Mouse (Mus musculus) splenic B cell, adult 2 months (primary cell): ENCODE measurements around the gene Golga5.

Experiments
- DNase-seq: peaks from one replicate; pipeline ENCODE4 v3.0.0-alpha.2; 2011; ENCODE audit warnings: low read depth, low spot score
- H3K27me3 ChIP-seq: 2 replicates; pipeline ENCODE4 v1.6.1; 2012; ENCODE audit warnings: mild to moderate bottlenecking, low read length, moderate library complexity, mixed read lengths; ENCODE audit not compliant: control insufficient read depth, poor library complexity, insufficient read depth, severe bottlenecking
- H3K36me3 ChIP-seq: 2 replicates; pipeline ENCODE4 v1.6.1; 2012; ENCODE audit warnings: mild to moderate bottlenecking, low read length, moderate library complexity, mixed read lengths; ENCODE audit not compliant: control insufficient read depth, poor library complexity, insufficient read depth, severe bottlenecking

The Golga5 gene

GRCm38 (mm10) chr12:102468894-102469764 is at the start of gene Golga5:
TSS of gene Golga5 (plus strand) at chr12:102469135.
- peak; percentile 98 for DNase-seq
- Histone ChIP-seq H3K36me3 (peaks cover 5% of the 10 kb centered on the region), H3K27me3 (no peaks in the 10 kb centered on the region)

- Histone ChIP-seq H3K36me3 (peaks cover 13% of the 10 kb centered on the region), H3K27me3 (no peaks in the 10 kb centered on the region)
- DNase-seq = no peak
Measured at GRCm38 (mm10) chr12:102419544-102419943, 49.4 kb upstream of the Golga5 start.

GRCm38 (mm10) chr12:102420168-102420890 is 48.6 kb upstream of the Golga5 start:
- H3K36me3 ChIP-seq = peaks cover 13% of the 10 kb centered on the region
- H3K27me3 ChIP-seq = no peaks in the 10 kb centered on the region
- DNase-seq = no peak

GRCm38 (mm10) chr12:102422065-102422464 is 46.9 kb upstream of the Golga5 start:
- DNase-seq = no peak
- H3K27me3 ChIP-seq = no peaks in the 10 kb centered on the region
- peaks cover 15% of the 10 kb centered on the region for H3K36me3 ChIP-seq

- DNase-seq = no peak
- H3K36me3 ChIP-seq = peaks cover 15% of the 10 kb centered on the region
- H3K27me3 ChIP-seq = no peaks in the 10 kb centered on the region
Measured at GRCm38 (mm10) chr12:102422623-102423320, 46.2 kb upstream of the Golga5 start.

- DNase-seq = no peak
- Histone ChIP-seq H3K36me3 (peaks cover 15% of the 10 kb centered on the region), H3K27me3 (no peaks in the 10 kb centered on the region)
Measured at GRCm38 (mm10) chr12:102423625-102424024, 45.3 kb upstream of the Golga5 start.

DNA sequence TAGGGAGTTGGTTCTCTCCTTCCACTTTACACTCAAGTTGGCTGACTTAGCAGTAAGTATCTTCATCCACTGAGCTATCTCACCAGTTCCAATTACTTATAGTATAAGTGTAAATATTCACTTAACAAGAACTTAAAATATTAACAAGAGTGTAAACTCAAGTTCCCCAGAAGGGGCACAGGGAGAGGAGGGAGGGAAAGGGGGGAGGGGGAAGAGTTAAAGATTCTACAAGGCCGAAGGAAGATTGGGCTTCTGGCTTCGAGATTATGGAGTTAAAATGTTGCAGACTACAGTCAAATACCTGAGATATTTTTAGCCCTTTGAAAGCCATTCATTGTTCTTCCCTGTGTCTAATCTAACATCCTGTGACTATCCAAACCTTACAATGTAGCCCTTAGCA is 44.5 kb upstream of the Golga5 start:
- Histone ChIP-seq H3K27me3 (no peaks in the 10 kb centered on the region), H3K36me3 (peaks cover 15% of the 10 kb centered on the region)
- no peak for DNase-seq

DNA sequence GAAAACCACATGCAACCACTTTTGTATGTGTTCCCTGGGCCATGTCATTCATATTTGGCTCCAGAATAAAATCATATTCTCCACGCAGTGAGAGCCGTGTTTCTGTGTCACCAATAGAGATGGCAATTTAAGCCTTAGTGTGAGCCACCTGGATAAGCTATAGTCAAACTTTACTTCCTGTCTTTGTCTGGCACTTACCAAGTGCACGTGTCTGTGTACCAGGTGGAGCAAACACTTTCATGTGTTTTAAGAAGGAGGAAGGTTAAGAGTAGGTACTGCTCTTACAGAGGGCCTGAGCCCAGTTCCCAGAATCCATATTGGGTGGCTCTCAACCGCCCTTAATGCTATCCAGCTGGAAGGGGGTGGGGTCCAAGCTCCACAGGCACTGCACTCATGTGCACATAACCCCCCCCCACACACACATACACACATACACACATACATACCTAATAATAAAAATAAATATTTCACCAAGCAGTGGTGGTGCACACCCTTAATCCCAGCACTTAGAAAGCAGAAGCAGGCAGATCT is 43.8 kb upstream of the Golga5 start:
- DNase-seq = peak; percentile 20
- peaks cover 15% of the 10 kb centered on the region for H3K36me3 ChIP-seq
- no peaks in the 10 kb centered on the region for H3K27me3 ChIP-seq

DNA sequence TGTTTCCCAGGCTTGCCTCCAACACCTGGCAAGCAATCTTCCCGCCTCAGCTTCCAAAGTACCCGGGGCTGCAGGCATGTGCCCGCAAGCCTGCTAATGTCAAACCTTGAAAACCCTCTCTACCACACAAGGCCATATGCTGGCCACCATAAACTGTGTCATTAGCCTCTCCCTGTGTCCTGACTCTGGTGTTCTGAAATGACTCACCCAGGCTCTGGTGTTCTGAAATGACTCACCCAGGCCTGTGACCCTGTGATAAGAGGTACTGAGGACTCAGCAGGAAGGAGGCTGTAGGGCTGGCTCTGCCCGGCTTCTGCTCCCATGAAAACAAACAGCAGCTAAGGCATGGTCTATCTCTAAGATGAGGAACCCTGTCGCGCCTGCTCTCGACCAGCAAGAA is 42.6 kb upstream of the Golga5 start:
- peaks cover 15% of the 10 kb centered on the region for H3K36me3 ChIP-seq
- H3K27me3 ChIP-seq = no peaks in the 10 kb centered on the region
- peak; percentile 12 for DNase-seq

DNA sequence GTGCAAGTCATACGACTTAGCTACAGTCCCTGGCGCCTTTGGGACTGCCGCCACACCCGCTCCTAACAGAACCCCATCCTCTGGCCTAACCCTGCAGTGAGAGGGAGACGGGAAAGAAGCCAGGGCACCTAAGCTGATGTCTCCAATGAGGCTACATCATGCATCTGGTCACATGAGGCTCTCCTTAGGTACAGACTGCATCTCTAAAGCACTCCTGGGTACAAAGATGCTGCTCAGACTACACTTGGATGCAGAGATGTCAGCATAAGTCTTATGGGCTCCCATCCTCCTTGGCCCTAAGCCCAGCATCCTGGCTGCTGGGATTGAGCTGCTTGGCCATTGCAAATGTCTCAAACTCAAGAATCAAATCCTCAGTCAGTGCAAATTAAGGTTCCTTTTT is 39.3 kb upstream of the Golga5 start:
- peak; percentile 18 for DNase-seq
- H3K36me3 ChIP-seq = peaks cover 4% of the 10 kb centered on the region; the same call in 1 of the 2 replicates
- no peaks in the 10 kb centered on the region for H3K27me3 ChIP-seq

- peaks cover 4% of the 10 kb centered on the region; the same call in 1 of the 2 replicates for H3K36me3 ChIP-seq
- DNase-seq = peak; percentile 21
- H3K27me3 ChIP-seq = no peaks in the 10 kb centered on the region
Measured at GRCm38 (mm10) chr12:102430228-102430627, 38.7 kb upstream of the Golga5 start.

GRCm38 (mm10) chr12:102432238-102432637 is 36.7 kb upstream of the Golga5 start:
- no peaks in the 10 kb centered on the region for H3K27me3 ChIP-seq
- H3K36me3 ChIP-seq = no peaks in the 10 kb centered on the region
- no peak for DNase-seq

DNA sequence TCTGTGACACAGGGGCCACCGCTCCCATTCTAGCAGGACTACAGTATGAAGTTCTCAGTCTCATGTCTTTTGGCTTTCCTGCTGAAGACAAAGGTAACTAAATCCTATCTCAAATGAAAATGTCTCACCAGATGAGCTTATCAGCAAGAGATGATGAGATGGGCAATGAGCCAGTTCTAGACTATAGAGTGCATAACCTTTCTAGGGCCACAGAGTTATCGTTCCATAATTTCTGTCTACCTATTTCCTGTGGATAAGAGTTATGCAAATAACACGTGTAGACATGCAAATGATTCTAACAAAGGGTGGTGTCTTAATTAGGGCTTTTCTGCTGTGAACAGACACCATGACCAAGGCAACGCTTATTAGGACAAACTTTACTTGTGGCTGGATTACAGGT is 34.8 kb upstream of the Golga5 start:
- H3K36me3 ChIP-seq = no peaks in the 10 kb centered on the region
- no peaks in the 10 kb centered on the region for H3K27me3 ChIP-seq
- peak; percentile 22 for DNase-seq

- no peak for DNase-seq
- Histone ChIP-seq H3K27me3 (no peaks in the 10 kb centered on the region), H3K36me3 (no peaks in the 10 kb centered on the region)
Measured at GRCm38 (mm10) chr12:102436939-102437526, 31.9 kb upstream of the Golga5 start.
